Mouse (Mus musculus) midbrain, embryonic 11.5 days (tissue): ENCODE results near the gene Pxylp1. TPM values are rescaled to one million over a fixed set of nuclear protein-coding genes. Genes with fewer than 3 reads are reported as not detected.

Source experiments
- ATAC-seq: fragments of 200-750 bp; cut with Nextera tagmentation; 2 replicates; pipeline ENCODE4 v1.8.0; 2017; ENCODE audit warnings: moderate TSS enrichment, moderate library complexity; ENCODE audit not compliant: low FRiP score
- DNase-seq: peaks from one replicate; pipeline ENCODE4 v3.0.0; 2015; ENCODE audit warnings: low spot score; ENCODE audit errors: missing footprints
- H3K27ac ChIP-seq: fragments of 300-500 bp; sonication (generic); 2 replicates; pipeline ENCODE4 v1.5.1; 2014; ENCODE audit warnings: low read depth, low read length
- H3K27me3 ChIP-seq: fragments of 300-500 bp; sonication (generic); 2 replicates; pipeline ENCODE4 v1.6.1; 2014; ENCODE audit warnings: mild to moderate bottlenecking, low read length, moderate library complexity, mixed read lengths; ENCODE audit not compliant: control insufficient read depth, insufficient read depth
- H3K36me3 ChIP-seq: fragments of 300-500 bp; sonication (generic); 2 replicates; pipeline ENCODE4 v1.6.1; 2014; ENCODE audit warnings: mild to moderate bottlenecking, low read length, moderate library complexity, mixed read lengths; ENCODE audit not compliant: control insufficient read depth, insufficient read depth
- H3K4me1 ChIP-seq: fragments of 300-500 bp; sonication (generic); 2 replicates; pipeline ENCODE4 v1.6.1; 2014; ENCODE audit warnings: low read length; ENCODE audit not compliant: control insufficient read depth, insufficient read depth
- H3K4me2 ChIP-seq: fragments of 300-500 bp; sonication (generic); 2 replicates; pipeline ENCODE4 v1.6.1; 2014; ENCODE audit warnings: mild to moderate bottlenecking, moderate library complexity
- H3K4me3 ChIP-seq: fragments of 300-500 bp; sonication (generic); 2 replicates; pipeline ENCODE4 v1.5.1; 2014; ENCODE audit warnings: low read depth, low read length
- H3K9ac ChIP-seq: fragments of 300-500 bp; sonication (generic); 2 replicates; pipeline ENCODE4 v1.6.1; 2014; ENCODE audit warnings: low read length
- H3K9me3 ChIP-seq: fragments of 300-500 bp; sonication (generic); 2 replicates; pipeline ENCODE4 v1.6.1; 2016; ENCODE audit warnings: low read length; ENCODE audit not compliant: control insufficient read depth
- WGBS: fragments of 180-500 bp; shearing (Covaris S2); extraction: QIAGEN DNeasy Blood & Tissue Kit; methylation state at CpG from one replicate; pipeline ENCODE4 v1.1.7; 2014; 5-methylcytosine and 5-hydroxymethylcytosine counted together
- polyA plus RNA-seq: library from polyadenylated mRNA; unstranded; fragments of >200 nt; fragmentation: Nextera tagmentation; extraction: Ambion mirVana; gene quantifications from 2 replicates; pipeline ENCODE4 v1.2.1, GENCODE M21; 2014

Gene Pxylp1
- polyA plus RNA-seq, 1 experiment from 2014 or later, result 63.8 TPM

DNA sequence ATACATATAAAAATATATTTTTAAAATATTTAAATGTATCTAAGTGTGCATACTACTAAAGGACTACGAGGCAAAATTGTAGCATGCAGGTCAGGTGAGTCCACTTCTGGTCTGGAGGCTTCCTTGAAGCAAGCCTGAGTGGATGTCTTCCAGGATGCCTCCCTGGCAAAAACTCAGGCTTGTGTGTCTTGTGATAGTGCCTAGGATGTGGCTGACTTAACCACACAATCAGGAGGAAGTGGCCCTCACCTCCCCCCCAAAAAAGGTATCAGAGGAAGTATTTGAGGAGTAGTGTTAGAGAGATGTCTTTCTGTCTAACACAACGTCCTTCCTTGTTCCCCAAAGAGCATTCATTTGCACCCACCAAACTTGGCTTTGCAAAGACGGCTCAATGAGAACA lies 107.3 kb downstream of the Pxylp1 start:
- H3K27ac ChIP-seq, result no peak overlapping the region
- H3K9me3 ChIP-seq, result no peaks in the 10 kb centered on the region
- ATAC-seq (no peak), DNase-seq (no peak)
- no peaks in the 10 kb centered on the region for H3K27me3 ChIP-seq
- H3K4me1 ChIP-seq, result no peaks in the 10 kb centered on the region
- no peak overlapping the region for H3K4me2 ChIP-seq
- no peak overlapping the region for H3K4me3 ChIP-seq
- no peak overlapping the region for H3K9ac ChIP-seq
- no peaks in the 10 kb centered on the region for H3K36me3 ChIP-seq
- 84% methylated on average over 3 of the region's 3 CpGs for WGBS

DNA sequence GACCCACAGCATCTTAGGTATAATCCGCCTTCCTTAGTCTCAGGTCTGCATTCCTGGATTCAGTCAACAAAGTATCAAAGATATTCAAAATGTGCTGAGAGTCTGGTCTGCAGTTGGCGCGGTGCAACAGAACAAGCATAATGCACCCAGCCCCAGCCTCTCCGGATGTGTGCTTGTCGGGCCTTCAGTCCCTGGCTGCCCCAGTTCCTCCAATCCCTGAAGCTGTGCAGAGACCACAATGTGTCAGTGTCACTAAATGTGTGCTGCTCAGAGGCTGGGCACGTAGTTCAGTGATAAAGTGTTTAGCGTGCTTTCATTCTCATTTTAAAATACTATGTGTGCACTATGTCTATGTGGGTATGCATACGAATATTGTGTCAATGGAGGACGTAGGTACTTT lies 108.8 kb downstream of the Pxylp1 start:
- H3K36me3 ChIP-seq, result no peaks in the 10 kb centered on the region
- H3K9ac ChIP-seq, result no peak overlapping the region
- no peaks in the 10 kb centered on the region for H3K27me3 ChIP-seq
- H3K27ac ChIP-seq, result no peak overlapping the region
- 90% methylated on average over 9 of the region's 9 CpGs for WGBS
- H3K4me2 ChIP-seq, result no peak overlapping the region
- ATAC-seq, result no peak
- DNase-seq, result no peak
- no peaks in the 10 kb centered on the region for H3K9me3 ChIP-seq
- H3K4me1 ChIP-seq, result no peaks in the 10 kb centered on the region
- H3K4me3 ChIP-seq, result no peak overlapping the region

DNA sequence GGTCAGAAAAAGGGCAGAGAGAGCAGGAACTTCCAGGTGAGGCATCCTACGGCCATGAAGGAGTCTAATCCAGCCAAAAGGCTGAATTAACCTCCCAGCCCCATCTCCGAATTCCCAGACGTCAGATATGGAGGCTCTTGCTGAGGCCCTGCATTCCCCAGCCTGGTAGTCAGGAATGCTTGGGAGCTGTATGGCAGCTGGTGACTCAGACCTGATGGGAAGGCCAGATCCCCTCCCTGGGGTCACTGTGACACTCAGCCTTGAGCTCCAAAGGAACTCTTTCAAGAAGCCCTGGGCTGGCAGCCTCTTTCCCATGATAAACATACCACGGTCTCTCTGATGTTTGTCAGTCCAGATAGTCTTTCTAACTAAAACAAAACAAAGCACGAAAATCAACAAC lies 109.2 kb downstream of the Pxylp1 start:
- ATAC-seq, result no peak
- 70% methylated on average over 5 of the region's 5 CpGs for WGBS
- Histone ChIP-seq H3K4me1 (no peaks in the 10 kb centered on the region), H3K27ac (no peak overlapping the region), H3K27me3 (no peaks in the 10 kb centered on the region), H3K4me2 (no peak overlapping the region), H3K36me3 (no peaks in the 10 kb centered on the region), H3K9ac (no peak overlapping the region), H3K4me3 (no peak overlapping the region), H3K9me3 (no peaks in the 10 kb centered on the region)
- no peak for DNase-seq

DNA sequence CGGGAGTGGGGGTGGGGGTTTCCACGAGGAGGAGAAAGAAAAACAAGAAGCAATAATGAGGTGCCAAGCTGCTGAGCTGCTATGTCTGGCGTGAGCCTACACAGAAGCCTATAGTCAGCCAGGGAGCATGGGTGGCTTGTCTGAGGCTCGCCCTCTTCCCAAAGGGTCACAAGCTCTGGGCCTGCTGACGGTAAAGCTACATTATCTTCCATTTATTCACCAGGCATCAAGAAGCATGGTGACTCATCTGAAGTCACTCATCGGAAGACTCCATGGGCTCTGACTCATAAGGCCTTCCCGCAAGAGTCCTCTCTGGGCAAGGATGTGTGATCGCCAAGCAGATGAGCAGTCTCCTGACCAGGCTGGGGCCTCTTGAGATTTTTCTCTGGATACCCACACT lies 110.4 kb downstream of the Pxylp1 start:
- ATAC-seq, result no peak

More for the DNA sequence above, 110.4 kb downstream of the Pxylp1 start:
- no peaks in the 10 kb centered on the region for H3K27me3 ChIP-seq
- no peak overlapping the region for H3K27ac ChIP-seq
- no peaks in the 10 kb centered on the region for H3K36me3 ChIP-seq
- no peaks in the 10 kb centered on the region for H3K4me1 ChIP-seq
- H3K9ac ChIP-seq, result no peak overlapping the region
- no peak for DNase-seq
- H3K4me2 ChIP-seq, result no peak overlapping the region
- no peaks in the 10 kb centered on the region for H3K9me3 ChIP-seq
- no peak overlapping the region for H3K4me3 ChIP-seq
- 91% methylated on average over 8 of the region's 8 CpGs for WGBS

Other genes with a start within 250 kb of the Pxylp1 start
- 11.3 and 11.9 TPM in 2 replicates for gene Zbtb38, start 139.8 kb downstream of the Pxylp1 start, polyA plus RNA-seq
- gene Spsb4, start 126.2 kb upstream of the Pxylp1 start, polyA plus RNA-seq, result 107 and 115 TPM in 2 replicates
- 81.4 and 87.4 TPM in 2 replicates for gene Slc25a36, start 218.5 kb upstream of the Pxylp1 start, polyA plus RNA-seq